Mouse (Mus musculus) CH12.LX (cell line): ENCODE results near the gene Tmem108. TPM values are rescaled to one million over a fixed set of nuclear protein-coding genes. Genes with fewer than 3 reads are reported as not detected.

Experiments used
- DNase-seq: peaks from one replicate; pipeline ENCODE4 v3.0.0-alpha.2; 2013; ENCODE audit errors: extremely low read depth
- H3K27ac ChIP-seq: 2 replicates; pipeline ENCODE4 v1.5.1; 2012; ENCODE audit warnings: low read depth, mild to moderate bottlenecking, control low read depth, moderate library complexity; ENCODE audit not compliant: insufficient read depth
- H3K27me3 ChIP-seq: replicated peaks from 2 replicates; pipeline ENCODE3; 2012; ENCODE audit warnings: inconsistent platforms
- H3K36me3 ChIP-seq, 2 experiments: replicated peaks in 1 of 2; 2 replicates each; pipeline versions ENCODE3 to v1.6.1; 2012; ENCODE audit warnings: inconsistent platforms in 1 of 2, low read length in 1 of 2, mild to moderate bottlenecking in 1 of 2, mixed read lengths in 1 of 2, moderate library complexity in 1 of 2; ENCODE audit not compliant: control insufficient read depth in 1 of 2, insufficient read depth in 1 of 2
- H3K4me1 ChIP-seq, 2 experiments: 2 replicates each; pipeline ENCODE4 v1.6.1; 2012; ENCODE audit warnings: inconsistent platforms in 1 of 2, moderate library complexity in 1 of 2; ENCODE audit not compliant: insufficient read depth in 2 of 2, control insufficient read depth in 1 of 2
- H3K4me2 ChIP-seq: 2 replicates; pipeline ENCODE4 v1.6.1; 2012; ENCODE audit warnings: low read depth, mild to moderate bottlenecking, control low read depth; ENCODE audit not compliant: poor library complexity, insufficient read depth, severe bottlenecking
- H3K4me3 ChIP-seq, 3 experiments: fragments of 150-350 bp in 1 of 3; sonication (generic) in 1 of 3; replicated peaks in 1 of 3; 2 replicates each; pipeline versions ENCODE3 to v1.5.1; 2011 to 2012; ENCODE audit warnings: low read depth in 2 of 3, low read length in 2 of 3, mild to moderate bottlenecking in 2 of 3, moderate library complexity in 2 of 3, control low read depth in 1 of 3, improper control_type of control experiment in 1 of 3, inconsistent platforms in 1 of 3, mixed read lengths in 1 of 3; ENCODE audit not compliant: poor library complexity in 1 of 3
- H3K79me2 ChIP-seq: replicated peaks from 2 replicates; pipeline ENCODE4 v1.6.1; 2012; ENCODE audit warnings: mild to moderate bottlenecking, moderate library complexity; ENCODE audit not compliant: control insufficient read depth, poor library complexity, insufficient read depth, severe bottlenecking; ENCODE audit errors: extremely low read depth
- H3K9ac ChIP-seq: 2 replicates; pipeline ENCODE4 v1.6.1; 2012; ENCODE audit warnings: low read depth, mild to moderate bottlenecking, control low read depth, moderate library complexity; ENCODE audit not compliant: insufficient read depth
- H3K9me3 ChIP-seq: replicated peaks from 2 replicates; pipeline ENCODE3; 2012; ENCODE audit warnings: low read length, inconsistent platforms, mixed read lengths
- CHD1 ChIP-seq: IDR thresholded peaks from 2 replicates; pipeline ENCODE4 v1.6.1; 2012; ENCODE audit warnings: low read depth, low read length, improper control_type of control experiment, inconsistent platforms
- CTCF ChIP-seq, 2 experiments: IDR thresholded peaks in 1 of 2; conservative IDR thresholded peaks in 1 of 2; 2 replicates each; pipeline ENCODE4 v1.5.1; 2011 to 2012; ENCODE audit warnings: low read depth in 2 of 2, low read length in 2 of 2, improper control_type of control experiment in 1 of 2, inconsistent platforms in 1 of 2, mild to moderate bottlenecking in 1 of 2, moderate library complexity in 1 of 2
- E2F4 ChIP-seq: IDR thresholded peaks from 2 replicates; pipeline ENCODE4 v1.6.1; 2011; ENCODE audit warnings: low read depth, low read length, improper control_type of control experiment; ENCODE audit not compliant: insufficient replicate concordance
- ELF1 ChIP-seq: IDR thresholded peaks from 2 replicates; pipeline ENCODE4 v1.6.1; 2014; ENCODE audit warnings: low read depth, mild to moderate bottlenecking, inconsistent platforms, low read length, improper control_type of control experiment
- EP300 ChIP-seq: IDR thresholded peaks from 2 replicates; pipeline ENCODE4 v1.6.1; 2011; ENCODE audit warnings: low read length, improper control_type of control experiment
- ETS1 ChIP-seq: conservative IDR thresholded peaks from 2 replicates; pipeline ENCODE4 v1.6.1; 2012; ENCODE audit warnings: low read depth, mild to moderate bottlenecking, inconsistent platforms, low read length, improper control_type of control experiment, moderate library complexity
- HCFC1 ChIP-seq: IDR thresholded peaks from 2 replicates; pipeline ENCODE4 v1.6.1; 2012; ENCODE audit warnings: low read depth, mild to moderate bottlenecking, inconsistent platforms, low read length, improper control_type of control experiment
- IRF4 ChIP-seq: IDR thresholded peaks from 2 replicates; pipeline ENCODE4 v1.6.1; 2014; ENCODE audit warnings: low read depth, mild to moderate bottlenecking, inconsistent platforms, low read length, improper control_type of control experiment
- JUN ChIP-seq: IDR thresholded peaks from 2 replicates; pipeline ENCODE4 v1.6.1; 2011; ENCODE audit warnings: low read depth, mild to moderate bottlenecking, low read length, improper control_type of control experiment, moderate library complexity; ENCODE audit not compliant: insufficient read depth
- KAT2A ChIP-seq: IDR thresholded peaks from 2 replicates; pipeline ENCODE4 v1.6.1; 2012; ENCODE audit warnings: low read length, improper control_type of control experiment, inconsistent platforms; ENCODE audit not compliant: insufficient replicate concordance
- MAX ChIP-seq: IDR thresholded peaks from 2 replicates; pipeline ENCODE4 v1.6.1; 2011; ENCODE audit warnings: low read length, improper control_type of control experiment
- MEF2A ChIP-seq: IDR thresholded peaks from 2 replicates; pipeline ENCODE4 v1.6.1; 2014; ENCODE audit warnings: low read depth, mild to moderate bottlenecking, inconsistent platforms, low read length, improper control_type of control experiment, borderline replicate concordance
- MYC ChIP-seq: IDR thresholded peaks from 2 replicates; pipeline ENCODE4 v1.6.1; 2011; ENCODE audit warnings: low read depth, mild to moderate bottlenecking, improper control_type of control experiment, low read length
- PAX5 ChIP-seq: IDR thresholded peaks from 2 replicates; pipeline ENCODE4 v1.6.1; 2012; ENCODE audit warnings: low read length, inconsistent platforms, mixed read lengths
- POLR2A ChIP-seq: IDR thresholded peaks from 2 replicates; pipeline ENCODE4 v1.6.1; 2011; ENCODE audit warnings: low read depth, mild to moderate bottlenecking, improper control_type of control experiment, low read length
- RAD21 ChIP-seq: IDR thresholded peaks from 2 replicates; pipeline ENCODE4 v1.6.1; 2011; ENCODE audit warnings: low read depth, mild to moderate bottlenecking, low read length, improper control_type of control experiment, moderate library complexity
- RCOR1 ChIP-seq: conservative IDR thresholded peaks from 2 replicates; pipeline ENCODE4 v1.6.1; 2012; ENCODE audit warnings: low read depth, mild to moderate bottlenecking, inconsistent platforms, low read length, improper control_type of control experiment
- SIN3A ChIP-seq: IDR thresholded peaks from 2 replicates; pipeline ENCODE4 v1.6.1; 2012; ENCODE audit warnings: low read length, improper control_type of control experiment, inconsistent platforms
- TCF12 ChIP-seq: IDR thresholded peaks from 2 replicates; pipeline ENCODE4 v1.6.1; 2014; ENCODE audit warnings: low read depth, mild to moderate bottlenecking, inconsistent platforms, low read length, improper control_type of control experiment
- USF1 ChIP-seq: IDR thresholded peaks from 2 replicates; pipeline ENCODE4 v1.6.1; 2014; ENCODE audit warnings: low read depth, mild to moderate bottlenecking, inconsistent platforms, low read length, improper control_type of control experiment
- USF2 ChIP-seq: conservative IDR thresholded peaks from 2 replicates; pipeline ENCODE4 v1.6.1; 2011; ENCODE audit warnings: low read depth, low read length, improper control_type of control experiment
- ZKSCAN1 ChIP-seq: IDR thresholded peaks from 2 replicates; pipeline ENCODE4 v1.6.1; 2012; ENCODE audit warnings: low read depth, inconsistent platforms, low read length, improper control_type of control experiment, borderline replicate concordance
- ZNF384 ChIP-seq: IDR thresholded peaks from 2 replicates; pipeline ENCODE4 v1.6.1; 2012; ENCODE audit warnings: low read depth, low read length, improper control_type of control experiment, inconsistent platforms
- dilution Hi-C: fragments of 300-500 bp; cut with MboI; formaldehyde crosslinking; loops from 2 replicates; pipeline ENCODE4 v1.14.3; 2020; ENCODE audit warnings: low sequenced_read_pairs; ENCODE audit not compliant: extremely low pct_unique_long_range_greater_than_20kb, extremely low pct_ligation_motif_present
- in situ Hi-C: fragments of 300-500 bp; cut with MboI; formaldehyde crosslinking; loops from 3 replicates; pipeline ENCODE4 v1.14.3; 2019; ENCODE audit warnings: low sequenced_read_pairs, low pct_ligation_motif_present, low pct_unique_long_range_greater_than_20kb, mixed read lengths
- polyA plus RNA-seq: library from polyadenylated mRNA; unstranded; fragments of >175 nt; gene quantifications from 2 replicates; pipeline ENCODE4 v1.2.1, GENCODE M21; 2012; ENCODE audit warnings: low read depth; ENCODE audit not compliant: insufficient read length
- total RNA-seq, 2 experiments: library from RNA; depleted of rRNA; stranded (reverse); fragments of 300-350 nt in 1 of 2; fragments of >200 nt in 1 of 2; gene quantifications; 2 replicates each; pipeline ENCODE4 v1.2.3; 2012 to 2014

Gene Tmem108
- total and polyA plus RNA-seq, 3 experiments = 0.04 to 0.13 (median 0.07) TPM

DNA sequence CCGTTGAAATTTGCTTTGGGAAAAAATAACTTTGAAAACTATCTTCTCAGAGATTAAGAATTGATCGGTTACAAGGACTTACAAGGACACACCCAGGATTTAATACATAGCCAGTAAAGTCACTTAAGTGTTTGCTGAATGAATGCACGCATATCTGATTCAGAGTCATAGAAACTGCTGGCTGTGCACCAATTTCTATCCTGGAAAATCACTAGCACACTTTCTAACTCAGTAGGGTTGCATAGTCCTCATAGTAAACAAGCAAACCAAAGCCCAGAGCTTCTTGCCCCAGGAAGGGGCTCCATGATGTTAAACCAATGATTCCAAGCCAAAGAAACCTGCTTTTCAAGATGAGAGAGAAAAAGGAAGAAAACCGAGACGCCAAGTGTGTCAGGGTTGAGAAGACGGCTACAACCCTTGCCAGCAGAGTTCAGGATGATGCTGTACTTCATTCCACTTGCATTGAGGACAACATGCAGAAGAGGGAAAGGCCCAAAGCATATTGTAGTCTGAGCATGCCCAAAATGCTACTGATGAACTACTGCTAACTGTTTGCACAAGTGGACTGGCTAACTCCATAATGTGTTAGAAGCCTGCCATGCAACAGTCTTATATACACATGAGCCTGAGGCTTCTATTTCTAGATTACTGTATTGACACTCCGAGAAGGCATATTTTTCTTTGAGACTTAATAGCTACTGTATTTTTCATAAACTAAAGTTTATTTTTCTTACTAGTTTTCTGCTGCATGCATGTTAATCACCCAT, 167.0 kb downstream of the Tmem108 start:
- TF ChIP-seq MAX (no peak), RAD21 (no peak), TCF12 (no peak), JUN (no peak), MEF2A (no peak), ZKSCAN1 (no peak), MYC (no peak), POLR2A (no peak), RCOR1 (no peak), USF2 (no peak), USF1 (no peak), PAX5 (no peak)
- in situ Hi-C loops = no loop called here
- DNase-seq = no peak

DNA sequence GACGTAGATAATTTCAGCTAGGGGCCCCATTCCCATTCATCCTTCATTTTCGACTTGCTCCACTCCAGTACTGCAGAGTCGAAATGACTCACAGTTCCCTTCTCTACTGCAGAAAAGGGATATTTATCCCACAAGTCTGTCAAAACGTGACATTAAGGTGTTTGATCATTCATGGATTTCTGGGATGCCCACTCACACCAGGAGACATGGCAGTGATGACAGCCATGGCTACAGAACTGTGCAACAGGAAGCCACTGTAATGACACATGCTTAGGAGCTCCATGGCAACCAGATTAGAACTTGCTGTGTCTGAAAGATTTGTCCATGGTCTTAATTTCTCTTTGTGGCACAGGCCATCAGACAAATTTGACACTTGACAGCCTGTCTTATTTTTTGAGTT, 168.6 kb downstream of the Tmem108 start:
- dilution Hi-C loops (no loop called here), in situ Hi-C loops (no loop called here)
- no peak overlapping the region for H3K27ac ChIP-seq
- H3K4me3 ChIP-seq = no peak overlapping the region
- H3K4me2 ChIP-seq = no peak overlapping the region
- H3K79me2 ChIP-seq = no peaks in the 10 kb centered on the region
- DNase-seq = no peak
- no peak overlapping the region for H3K9ac ChIP-seq
- TF ChIP-seq CHD1 (no peak), ZNF384 (no peak), EP300 (no peak), HCFC1 (no peak), ETS1 (no peak), USF1 (no peak), POLR2A (no peak), KAT2A (no peak), MYC (no peak), RCOR1 (no peak), ELF1 (no peak), CTCF (conservative IDR thresholded peaks at IDR 0.05 in 1 of 2, IDR thresholded peaks at IDR 0.05 in 1 of 2; ENCODE audit: low read depth in 2 of 2, low read length in 2 of 2) (no peak), IRF4 (no peak), PAX5 (no peak), E2F4 (no peak), SIN3A (no peak), RAD21 (no peak)
- H3K36me3 ChIP-seq = no peaks in the 10 kb centered on the region
- H3K9me3 ChIP-seq = no peaks in the 10 kb centered on the region
- H3K4me1 ChIP-seq = no peaks in the 10 kb centered on the region
- H3K27me3 ChIP-seq = peaks cover 49% of the 10 kb centered on the region

More for the DNA sequence above, 167.0 kb downstream of the Tmem108 start:
- H3K4me3 ChIP-seq = no peak overlapping the region
- no peaks in the 10 kb centered on the region for H3K79me2 ChIP-seq
- no peak overlapping the region for H3K27ac ChIP-seq
- H3K9ac ChIP-seq = no peak overlapping the region
- no peaks in the 10 kb centered on the region for H3K36me3 ChIP-seq
- H3K4me2 ChIP-seq = no peak overlapping the region
- no peaks in the 10 kb centered on the region for H3K4me1 ChIP-seq
- no peaks in the 10 kb centered on the region for H3K9me3 ChIP-seq
- H3K27me3 ChIP-seq = peaks cover 38% of the 10 kb centered on the region
- dilution Hi-C loops = no loop called here
